Mouse (Mus musculus) forelimb bud, embryonic 11.5 days (tissue): ENCODE results near the gene Rprd2.
"Not testable (repeated sequence)": the region's sequence is repeated elsewhere in the genome, so short reads cannot be mapped to it uniquely, and the experiment has no call there.

Experiments
- DNase-seq: peaks from one replicate; pipeline ENCODE4 v3.0.0-alpha.2; 2012; ENCODE audit warnings: low read depth, low spot score

The Rprd2 gene

GRCm38 (mm10) chr3:95818571-95819288, at the start of gene Rprd2:
Gene Rprd2, minus strand, starts transcription at chr3:95818863.
- peak; percentile 49 for DNase-seq

GRCm38 (mm10) chr3:95867408-95867807, 48.7 kb upstream of the Rprd2 start:
- DNase-seq = no peak

- no peak for DNase-seq
Observed at GRCm38 (mm10) chr3:95866071-95866470, 47.4 kb upstream of the Rprd2 start.

GRCm38 (mm10) chr3:95865571-95865970, 46.9 kb upstream of the Rprd2 start:
- DNase-seq = no peak

- no peak for DNase-seq
Observed at GRCm38 (mm10) chr3:95865050-95865449, 46.4 kb upstream of the Rprd2 start.

GRCm38 (mm10) chr3:95863578-95863977, 44.9 kb upstream of the Rprd2 start:
- DNase-seq = no peak

- peak; percentile 85 for DNase-seq
Observed at GRCm38 (mm10) chr3:95861796-95862195, 43.1 kb upstream of the Rprd2 start.

GRCm38 (mm10) chr3:95861216-95861615, 42.6 kb upstream of the Rprd2 start:
- no peak for DNase-seq

- no peak for DNase-seq
Observed at GRCm38 (mm10) chr3:95860323-95860722, 41.7 kb upstream of the Rprd2 start.

- not testable (repeated sequence) for DNase-seq
Observed at GRCm38 (mm10) chr3:95858278-95858677, 39.6 kb upstream of the Rprd2 start.

GRCm38 (mm10) chr3:95857050-95857449, 38.4 kb upstream of the Rprd2 start:
- DNase-seq = not testable (repeated sequence)

- no peak for DNase-seq
Observed at GRCm38 (mm10) chr3:95856115-95856514, 37.5 kb upstream of the Rprd2 start.

GRCm38 (mm10) chr3:95855502-95856089, 36.9 kb upstream of the Rprd2 start, which contains the start of gene Prpf3:
Gene Prpf3, minus strand, starts transcription at chr3:95855885.
- peak; percentile 91 for DNase-seq

- DNase-seq = no peak
Observed at GRCm38 (mm10) chr3:95851317-95851716, 32.7 kb upstream of the Rprd2 start.

- no peak for DNase-seq
Observed at GRCm38 (mm10) chr3:95850611-95851010, 31.9 kb upstream of the Rprd2 start.

GRCm38 (mm10) chr3:95842503-95843214, 24.0 kb upstream of the Rprd2 start:
- DNase-seq = no peak

GRCm38 (mm10) chr3:95839250-95839649, 20.6 kb upstream of the Rprd2 start:
- no peak for DNase-seq

GRCm38 (mm10) chr3:95829053-95829452, 10.4 kb upstream of the Rprd2 start:
- no peak for DNase-seq

- DNase-seq = no peak
Observed at GRCm38 (mm10) chr3:95826275-95826674, 7.6 kb upstream of the Rprd2 start.

- DNase-seq = no peak
Observed at GRCm38 (mm10) chr3:95820046-95821010, 1.7 kb upstream of the Rprd2 start.

- DNase-seq = peak; percentile 99
Observed at GRCm38 (mm10) chr3:95819351-95819985, 805 bp upstream of the Rprd2 start.
